Mouse (Mus musculus): Measurements from ENCODE around the gene Lin37. TPM values are rescaled to one million over a fixed set of nuclear protein-coding genes. Genes with fewer than 3 reads are reported as not detected.

Gene Lin37
- total RNA-seq (2023) = 34.1 TPM

GRCm38 (mm10) chr7:30559443-30559954 is at the start of gene Lin37:
Gene Lin37, minus strand, starts transcription at chr7:30559838.

GRCm38 (mm10) chr7:30598786-30599185 is 39.1 kb upstream of the Lin37 start, which contains the start of gene Zbtb32:
Gene Zbtb32, minus strand, starts transcription at chr7:30598909.

DNA sequence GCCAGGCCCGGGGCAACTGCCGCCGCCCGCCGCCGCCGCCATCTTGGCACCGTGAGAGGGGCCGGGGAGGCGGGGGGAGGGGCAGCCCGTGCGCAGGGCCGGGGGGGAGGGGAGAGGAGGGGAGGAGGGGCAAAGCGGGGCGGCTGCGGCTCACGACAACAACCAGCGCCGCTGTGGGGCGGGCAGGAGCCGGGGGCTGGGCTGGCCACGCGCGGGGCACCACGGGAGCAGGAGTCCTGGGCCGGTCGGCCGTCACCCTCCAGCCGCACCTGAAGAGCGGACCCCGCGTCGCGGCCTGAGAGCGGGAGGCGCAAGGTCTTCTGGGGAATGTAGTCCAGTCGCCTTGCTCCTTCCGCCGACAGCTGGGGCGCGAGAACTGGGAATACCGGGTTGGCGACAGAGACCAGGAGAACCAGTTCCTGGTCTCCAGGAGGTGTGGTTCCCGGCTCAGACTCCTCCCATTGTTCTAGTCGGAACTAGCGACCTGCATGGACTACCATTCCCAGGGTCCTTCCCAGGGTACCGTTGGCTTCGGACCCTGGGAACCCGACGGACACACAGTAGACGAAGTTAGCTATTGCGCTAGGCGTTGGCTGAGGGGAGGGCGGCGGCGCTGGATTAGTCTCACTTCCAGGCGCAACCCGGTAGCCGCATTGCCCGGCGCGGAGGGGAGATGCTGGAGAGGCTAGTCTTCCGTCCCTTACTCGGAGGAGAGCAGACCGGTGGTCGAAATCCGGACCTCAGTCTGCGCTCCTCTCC is 29.2 kb upstream of the Lin37 start, which contains the start of gene Kmt2b:
Gene Kmt2b, minus strand, starts transcription at position 51 of the 759 bp plus-strand sequence.

GRCm38 (mm10) chr7:30564970-30565571 is 5.4 kb upstream of the Lin37 start, which contains the start of gene Igflr1:
Gene Igflr1, plus strand, starts transcription at chr7:30565427.

GRCm38 (mm10) chr7:30563117-30563905 is 3.7 kb upstream of the Lin37 start, which contains the start of the genes U2af1l4, Gm49396 and Psenen:
Gene U2af1l4, plus strand, starts transcription at chr7:30563301.
Gene Gm49396, plus strand, starts transcription at chr7:30563344.
Gene Psenen, minus strand, starts transcription at chr7:30563627.

GRCm38 (mm10) chr7:30552102-30553020 is 7.3 kb downstream of the Lin37 start, which contains the start of the genes Hspb6 and Proser3:
Gene Hspb6, plus strand, starts transcription at chr7:30552178.
Gene Proser3, minus strand, starts transcription at chr7:30552299.

DNA sequence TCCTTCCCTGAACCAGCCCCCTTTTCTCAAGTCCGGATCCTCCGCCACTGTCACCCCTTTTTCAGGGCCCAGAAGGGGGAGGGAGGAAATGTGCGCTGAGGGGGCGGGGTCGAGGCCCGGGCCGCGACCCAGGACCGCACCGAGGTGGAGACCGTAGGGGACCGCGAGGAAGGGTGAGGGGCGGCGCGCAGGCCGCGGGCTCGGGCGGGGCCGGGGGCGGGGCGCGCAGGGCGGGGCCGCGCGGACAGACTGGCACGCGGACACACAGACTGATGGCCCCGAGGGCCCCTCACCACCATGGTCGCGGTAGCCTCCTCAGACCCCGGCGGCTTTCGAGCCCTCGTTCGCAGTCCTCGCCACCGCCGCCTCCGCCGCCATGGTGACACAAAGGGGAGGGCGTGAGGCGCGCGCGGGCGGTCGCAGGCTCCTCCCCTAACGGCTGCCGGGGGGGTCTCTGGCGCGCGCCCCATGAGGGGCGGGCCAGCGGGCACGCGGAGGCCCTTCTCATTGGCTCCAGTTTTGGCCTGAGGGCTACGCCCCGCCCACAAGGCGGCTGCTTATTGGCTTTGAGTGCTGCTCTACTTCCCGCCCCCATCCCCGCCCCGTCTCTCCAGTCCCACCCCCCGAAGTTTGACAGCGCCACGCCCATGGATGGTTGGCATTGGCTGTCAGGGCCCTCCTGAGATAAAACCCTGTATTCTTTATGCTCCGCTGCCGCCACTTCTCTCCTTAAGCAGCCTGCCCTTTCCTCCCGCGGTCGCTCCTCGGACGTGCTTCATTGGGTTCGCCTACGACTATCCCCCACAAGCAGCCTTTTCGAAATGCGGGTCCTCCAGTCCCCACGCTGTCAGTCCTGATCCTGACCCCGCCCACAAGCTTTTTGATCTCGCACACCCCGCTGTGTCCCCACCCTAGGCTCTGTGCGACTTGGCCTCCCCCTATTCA is 24.7 kb downstream of the Lin37 start, which contains the start of gene Arhgap33:
Gene Arhgap33, minus strand, starts transcription at position 428 of the 945 bp plus-strand sequence.

Other genes with a start within 250 kb of the Lin37 start
- gene Syne4, start 245.0 kb downstream of the Lin37 start, total RNA-seq (2023) = 6.4 TPM
- 5.8 TPM for gene E130208F15Rik, start 238.1 kb downstream of the Lin37 start, total RNA-seq (2023)
- 14.3 TPM for gene Sdhaf1, start 235.9 kb downstream of the Lin37 start, total RNA-seq (2023)
- gene Lrfn3, start 197.1 kb downstream of the Lin37 start, total RNA-seq (2023) = not detected
- 30.8 TPM for gene Tyrobp, start 146.1 kb downstream of the Lin37 start, total RNA-seq (2023)
- 153 TPM for gene Hcst, start 140.0 kb downstream of the Lin37 start, total RNA-seq (2023)
- 83.8 TPM for gene Nfkbid, start 138.1 kb downstream of the Lin37 start, total RNA-seq (2023)
- 1.3 TPM for gene Aplp1, start 114.3 kb downstream of the Lin37 start, total RNA-seq (2023)
- gene Kirrel2, start 102.1 kb downstream of the Lin37 start, total RNA-seq (2023) = not detected
- gene Nphs1, start 101.5 kb downstream of the Lin37 start, total RNA-seq (2023) = 0.29 TPM
- not detected for gene Prodh2, start 66.2 kb downstream of the Lin37 start, total RNA-seq (2023)
- 5.4 TPM for gene Arhgap33, start 24.8 kb downstream of the Lin37 start, total RNA-seq (2023)
- gene Hspb6, start 7.7 kb downstream of the Lin37 start, total RNA-seq (2023) = 1.5 TPM
- gene Proser3, start 7.5 kb downstream of the Lin37 start, total RNA-seq (2023) = 8.9 TPM
- 62.4 TPM for gene U2af1l4, start 3.5 kb upstream of the Lin37 start, total RNA-seq (2023)
- gene Gm49396, start 3.5 kb upstream of the Lin37 start, total RNA-seq (2023) = 24.2 TPM
- 122 TPM for gene Psenen, start 3.8 kb upstream of the Lin37 start, total RNA-seq (2023)
- 36.2 TPM for gene Igflr1, start 5.6 kb upstream of the Lin37 start, total RNA-seq (2023)
- gene Kmt2b, start 28.9 kb upstream of the Lin37 start, total RNA-seq (2023) = 101 TPM
- gene Zbtb32, start 39.1 kb upstream of the Lin37 start, total RNA-seq (2023) = not detected
- gene Upk1a, start 53.0 kb upstream of the Lin37 start, total RNA-seq (2023) = not detected
- gene Cox6b1, start 66.3 kb upstream of the Lin37 start, total RNA-seq (2023) = 159 TPM
- gene Etv2, start 76.0 kb upstream of the Lin37 start, total RNA-seq (2023) = not detected
- gene Rbm42, start 90.5 kb upstream of the Lin37 start, total RNA-seq (2023) = 95.6 TPM
- 33.8 TPM for gene Haus5, start 105.2 kb upstream of the Lin37 start, total RNA-seq (2023)
- not detected for gene Pmis2, start 111.8 kb upstream of the Lin37 start, total RNA-seq (2023)
- not detected for gene 2200002J24Rik, start 139.1 kb upstream of the Lin37 start, total RNA-seq (2023)
- not detected for gene Atp4a, start 152.4 kb upstream of the Lin37 start, total RNA-seq (2023)
- gene Tmem147, start 169.7 kb upstream of the Lin37 start, total RNA-seq (2023) = 29.7 TPM
- not detected for gene Gapdhs, start 183.8 kb upstream of the Lin37 start, total RNA-seq (2023)
- gene Sbsn, start 191.6 kb upstream of the Lin37 start, total RNA-seq (2023) = 6.8 TPM
- not detected for gene Dmkn, start 203.9 kb upstream of the Lin37 start, total RNA-seq (2023)
- not detected for gene Krtdap, start 228.1 kb upstream of the Lin37 start, total RNA-seq (2023)

All from CD4-positive naive resting alpha-beta T cell, adult 76 days (primary cell).